Mouse (Mus musculus): ENCODE results near the gene Focad. TPM values are rescaled to one million over a fixed set of nuclear protein-coding genes. Genes with fewer than 3 reads are reported as not detected.
"Not testable (repeated sequence)": the region's sequence is repeated elsewhere in the genome, so short reads cannot be mapped to it uniquely, and the experiment has no call there.

The Focad gene
- total RNA-seq, 2 experiments from 2014 or later, result 59.6 to 68.2 TPM

GRCm38 (mm10) chr4:88390596-88390995 is 296.2 kb downstream of the Focad start:
- not testable (repeated sequence) for DNase-seq (ENCODE audit: low spot score in 2 of 2)

GRCm38 (mm10) chr4:88395717-88396116 is 301.3 kb downstream of the Focad start:
- DNase-seq (ENCODE audit: low spot score in 2 of 2), result no peak

GRCm38 (mm10) chr4:88396995-88397521 is 302.6 kb downstream of the Focad start:
- no peak for DNase-seq (ENCODE audit: low spot score in 2 of 2)

- no peak for DNase-seq (ENCODE audit: low spot score in 2 of 2)
These were observed 306.0 kb downstream of the Focad start for GRCm38 (mm10) chr4:88400302-88400991.

- DNase-seq (ENCODE audit: low spot score in 2 of 2), result no peak
These were observed 306.5 kb downstream of the Focad start for GRCm38 (mm10) chr4:88400992-88401313.

GRCm38 (mm10) chr4:88402884-88403283 is 308.5 kb downstream of the Focad start:
- DNase-seq (ENCODE audit: low spot score in 2 of 2), result no peak

- DNase-seq (ENCODE audit: low spot score in 2 of 2), result peak; percentile 55 to 71
These were observed 312.7 kb downstream of the Focad start for GRCm38 (mm10) chr4:88406887-88407696.

- DNase-seq (ENCODE audit: low spot score in 2 of 2), result no peak
These were observed 314.9 kb downstream of the Focad start for GRCm38 (mm10) chr4:88409279-88409678.

GRCm38 (mm10) chr4:88412331-88412730 is 317.9 kb downstream of the Focad start:
- DNase-seq (ENCODE audit: low spot score in 2 of 2), result no peak

- DNase-seq (ENCODE audit: low spot score in 2 of 2), result no peak
These were observed 320.6 kb downstream of the Focad start for GRCm38 (mm10) chr4:88415017-88415416.

GRCm38 (mm10) chr4:88419378-88419777 is 324.9 kb downstream of the Focad start:
- no peak for DNase-seq (ENCODE audit: low spot score in 2 of 2)

- DNase-seq (ENCODE audit: low spot score in 2 of 2), result no peak
These were observed 330.1 kb downstream of the Focad start for GRCm38 (mm10) chr4:88424563-88424962.

GRCm38 (mm10) chr4:88427630-88428239 is 333.3 kb downstream of the Focad start:
- no peak for DNase-seq (ENCODE audit: low spot score in 2 of 2)

GRCm38 (mm10) chr4:88432412-88433024 is 338.1 kb downstream of the Focad start:
- no peak for DNase-seq (ENCODE audit: low spot score in 2 of 2)

GRCm38 (mm10) chr4:88436593-88437165 is 342.2 kb downstream of the Focad start:
- DNase-seq (ENCODE audit: low spot score in 2 of 2), result no peak

- DNase-seq (ENCODE audit: low spot score in 2 of 2), result no peak
These were observed 342.7 kb downstream of the Focad start for GRCm38 (mm10) chr4:88437166-88437565.

- no peak for DNase-seq (ENCODE audit: low spot score in 2 of 2)
These were observed 343.5 kb downstream of the Focad start for GRCm38 (mm10) chr4:88437917-88438316.

GRCm38 (mm10) chr4:88438326-88438989 is 344.0 kb downstream of the Focad start, which contains the start of gene Hacd4:
Gene Hacd4, minus strand, starts transcription at chr4:88438928.
- DNase-seq (ENCODE audit: low spot score in 2 of 2), result peak; percentile 38 to 55

- DNase-seq (ENCODE audit: low spot score in 2 of 2), result no peak
These were observed 344.5 kb downstream of the Focad start for GRCm38 (mm10) chr4:88438990-88439329.

- no peak for DNase-seq (ENCODE audit: low spot score in 2 of 2)
These were observed 345.3 kb downstream of the Focad start for GRCm38 (mm10) chr4:88439669-88440123.

- DNase-seq (ENCODE audit: low spot score in 2 of 2), result no peak
These were observed 346.4 kb downstream of the Focad start for GRCm38 (mm10) chr4:88440814-88441213.

All from layer of hippocampus, postnatal 10 days (tissue).